Mouse (Mus musculus) adrenal gland, postnatal 0 days (tissue): ENCODE measurements around the gene Tnfsf13. TPM values are rescaled to one million over a fixed set of nuclear protein-coding genes. Genes with fewer than 3 reads are reported as not detected.

ENCODE experiments used
- microRNA-seq: library from miRNA; unstranded; fragments of <30 nt; microRNA quantifications from one replicate; pipeline ENCODE4, GENCODE M21; 2016; ENCODE audit warnings: borderline replicate concordance; ENCODE audit not compliant: insufficient number of aligned reads
- polyA plus RNA-seq: library from polyadenylated mRNA; unstranded; fragments of >200 nt; fragmentation: Nextera tagmentation; extraction: Ambion mirVana; gene quantifications from 2 replicates; pipeline ENCODE4 v1.2.1, GENCODE M21; 2015

The Tnfsf13 gene
- 0.80 TPM in 2 replicates for polyA plus RNA-seq

GRCm38 (mm10) chr11:69685526-69686148, at the start of gene Tnfsf13:
Gene Tnfsf13 (minus strand): TSS chr11:69685784.

GRCm38 (mm10) chr11:69695361-69696181, 10.0 kb upstream of the Tnfsf13 start, which contains the start of the genes Tnfsf12 and Tnfsfm13:
Gene Tnfsf12 (minus strand): TSS chr11:69695849.
Gene Tnfsfm13 (minus strand): TSS chr11:69696098.

GRCm38 (mm10) chr11:69681314-69682208, 4.0 kb downstream of the Tnfsf13 start, which contains the start of gene Senp3:
Gene Senp3 (minus strand): TSS chr11:69682084.

GRCm38 (mm10) chr11:69672211-69672706, 13.3 kb downstream of the Tnfsf13 start, which contains the start of gene Eif4a1:
Gene Eif4a1 (minus strand): TSS chr11:69672423.

GRCm38 (mm10) chr11:69665961-69666664, 19.5 kb downstream of the Tnfsf13 start, which contains the start of gene Cd68:
Gene Cd68 (minus strand): TSS chr11:69666153.

GRCm38 (mm10) chr11:69662213-69662966, 23.2 kb downstream of the Tnfsf13 start, which contains the start of gene Mpdu1:
Gene Mpdu1 (minus strand): TSS chr11:69662642.

GRCm38 (mm10) chr11:69655264-69656064, 30.1 kb downstream of the Tnfsf13 start, which contains the start of gene Sox15:
Gene Sox15 (plus strand): TSS chr11:69655314.

Small RNA genes within 50 kb of the gene (microRNA-seq; reads per million reads assigned to microRNA genes)
- gene Mir1934, result 3.5 reads per million, percentile 1 among the genes with 10 or more reads in this experiment
- gene Mir467f, result not detected

Other genes with a start within 250 kb of the Tnfsf13 start
- gene Dnah2, start 136.7 kb downstream of the Tnfsf13 start, polyA plus RNA-seq, result 0.30 and 1.3 TPM in 2 replicates
- gene Efnb3, start 125.6 kb downstream of the Tnfsf13 start, polyA plus RNA-seq, result 9.0 and 17.2 TPM in 2 replicates
- gene Wrap53, start 105.5 kb downstream of the Tnfsf13 start, polyA plus RNA-seq, result 10.6 and 11.8 TPM in 2 replicates
- gene Trp53, start 105.4 kb downstream of the Tnfsf13 start, polyA plus RNA-seq, result 50.4 and 67.8 TPM in 2 replicates
- 25.4 and 32.3 TPM in 2 replicates for gene Atp1b2, start 79.8 kb downstream of the Tnfsf13 start, polyA plus RNA-seq
- 0.14 TPM in 1 of 2 replicates, not detected in the other for gene Shbg, start 67.9 kb downstream of the Tnfsf13 start, polyA plus RNA-seq
- gene Sat2, start 63.8 kb downstream of the Tnfsf13 start, polyA plus RNA-seq, result 41.0 and 44.3 TPM in 2 replicates
- gene Fxr2, start 52.8 kb downstream of the Tnfsf13 start, polyA plus RNA-seq, result 17.0 and 23.2 TPM in 2 replicates
- gene Sox15, start 30.5 kb downstream of the Tnfsf13 start, polyA plus RNA-seq, result not detected in 2 replicates
- 75.5 and 97.1 TPM in 2 replicates for gene Mpdu1, start 23.1 kb downstream of the Tnfsf13 start, polyA plus RNA-seq
- 34.5 TPM in 2 replicates for gene Cd68, start 19.6 kb downstream of the Tnfsf13 start, polyA plus RNA-seq
- 393 and 466 TPM in 2 replicates for gene Eif4a1, start 13.4 kb downstream of the Tnfsf13 start, polyA plus RNA-seq
- gene Senp3, start 3.7 kb downstream of the Tnfsf13 start, polyA plus RNA-seq, result 46.6 and 53.5 TPM in 2 replicates
- gene Tnfsf12, start 10.1 kb upstream of the Tnfsf13 start, polyA plus RNA-seq, result 17.7 and 26.1 TPM in 2 replicates
- 9.2 and 12.7 TPM in 2 replicates for gene Tnfsfm13, start 10.3 kb upstream of the Tnfsf13 start, polyA plus RNA-seq
- 18.7 and 21.8 TPM in 2 replicates for gene Polr2a, start 72.9 kb upstream of the Tnfsf13 start, polyA plus RNA-seq
- 0.22 TPM in 1 of 2 replicates, not detected in the other for gene Slc35g3, start 76.2 kb upstream of the Tnfsf13 start, polyA plus RNA-seq
- gene Zbtb4, start 80.1 kb upstream of the Tnfsf13 start, polyA plus RNA-seq, result 3.7 and 4.4 TPM in 2 replicates
- gene Chrnb1, start 110.2 kb upstream of the Tnfsf13 start, polyA plus RNA-seq, result 1.9 and 2.8 TPM in 2 replicates
- gene Fgf11, start 116.1 kb upstream of the Tnfsf13 start, polyA plus RNA-seq, result 0.91 and 0.92 TPM in 2 replicates
- 1.4 and 1.8 TPM in 2 replicates for gene Tmem102, start 119.8 kb upstream of the Tnfsf13 start, polyA plus RNA-seq
- gene Gm39566, start 129.5 kb upstream of the Tnfsf13 start, polyA plus RNA-seq, result not detected in 2 replicates
- gene Spem2, start 132.7 kb upstream of the Tnfsf13 start, polyA plus RNA-seq, result not detected in 2 replicates
- gene Spem1, start 136.4 kb upstream of the Tnfsf13 start, polyA plus RNA-seq, result not detected in 2 replicates
- gene Nlgn2, start 152.0 kb upstream of the Tnfsf13 start, polyA plus RNA-seq, result 3.1 and 4.3 TPM in 2 replicates
- gene Tmem256, start 152.7 kb upstream of the Tnfsf13 start, polyA plus RNA-seq, result 479 and 845 TPM in 2 replicates
- 74.4 and 74.8 TPM in 2 replicates for gene Plscr3, start 160.6 kb upstream of the Tnfsf13 start, polyA plus RNA-seq
- gene Tnk1, start 172.9 kb upstream of the Tnfsf13 start, polyA plus RNA-seq, result 0.19 and 0.47 TPM in 2 replicates
- not detected in 2 replicates for gene Tmem95, start 192.2 kb upstream of the Tnfsf13 start, polyA plus RNA-seq
- 4.1 and 5.2 TPM in 2 replicates for gene Kctd11, start 195.6 kb upstream of the Tnfsf13 start, polyA plus RNA-seq
- gene Acap1, start 209.8 kb upstream of the Tnfsf13 start, polyA plus RNA-seq, result 0.73 and 0.76 TPM in 2 replicates
- 4.3 TPM in 2 replicates for gene 2810408A11Rik, start 215.2 kb upstream of the Tnfsf13 start, polyA plus RNA-seq
- gene Neurl4, start 215.3 kb upstream of the Tnfsf13 start, polyA plus RNA-seq, result 3.7 and 4.1 TPM in 2 replicates
- 48.8 and 63.0 TPM in 2 replicates for gene Gps2, start 228.1 kb upstream of the Tnfsf13 start, polyA plus RNA-seq
- gene Eif5a, start 236.2 kb upstream of the Tnfsf13 start, polyA plus RNA-seq, result 749 and 924 TPM in 2 replicates